Mouse (Mus musculus) liver, postnatal 0 days (tissue): ENCODE measurements at regions not wholly inside any gene's neighbourhood (a gene's known extent, or its start where the extent isn't known, plus 50 kb on each side); places are given as distances from the start of the nearest gene placed in this dataset.

Source experiments
- CTCF ChIP-seq: sonication (generic); IDR thresholded peaks from 2 replicates; pipeline ENCODE4 v1.5.1; 2016; ENCODE audit warnings: antibody characterized with exemption, low read depth
- EP300 ChIP-seq: IDR thresholded peaks from 2 replicates; pipeline ENCODE4 v1.6.1; 2016; ENCODE audit warnings: antibody characterized with exemption, low read depth, mild to moderate bottlenecking

GRCm38 (mm10) chr6:93083716-93084115 lies 140.4 kb upstream of the Adamts9 start:
- TF ChIP-seq EP300 (no peak), CTCF (no peak)
